Mouse (Mus musculus): ENCODE measurements around the gene Tep1. TPM values are rescaled to one million over a fixed set of nuclear protein-coding genes. Genes with fewer than 3 reads are reported as not detected.

Tep1 gene
- polyA plus RNA-seq (2015; fragmentation: Illumina TruSeq; extraction: RNeasy Lipid Tissue Mini Kit (QIAGEN cat#74804); ENCODE audit: insufficient read depth, low replicate concordance) = 58.6 TPM

DNA sequence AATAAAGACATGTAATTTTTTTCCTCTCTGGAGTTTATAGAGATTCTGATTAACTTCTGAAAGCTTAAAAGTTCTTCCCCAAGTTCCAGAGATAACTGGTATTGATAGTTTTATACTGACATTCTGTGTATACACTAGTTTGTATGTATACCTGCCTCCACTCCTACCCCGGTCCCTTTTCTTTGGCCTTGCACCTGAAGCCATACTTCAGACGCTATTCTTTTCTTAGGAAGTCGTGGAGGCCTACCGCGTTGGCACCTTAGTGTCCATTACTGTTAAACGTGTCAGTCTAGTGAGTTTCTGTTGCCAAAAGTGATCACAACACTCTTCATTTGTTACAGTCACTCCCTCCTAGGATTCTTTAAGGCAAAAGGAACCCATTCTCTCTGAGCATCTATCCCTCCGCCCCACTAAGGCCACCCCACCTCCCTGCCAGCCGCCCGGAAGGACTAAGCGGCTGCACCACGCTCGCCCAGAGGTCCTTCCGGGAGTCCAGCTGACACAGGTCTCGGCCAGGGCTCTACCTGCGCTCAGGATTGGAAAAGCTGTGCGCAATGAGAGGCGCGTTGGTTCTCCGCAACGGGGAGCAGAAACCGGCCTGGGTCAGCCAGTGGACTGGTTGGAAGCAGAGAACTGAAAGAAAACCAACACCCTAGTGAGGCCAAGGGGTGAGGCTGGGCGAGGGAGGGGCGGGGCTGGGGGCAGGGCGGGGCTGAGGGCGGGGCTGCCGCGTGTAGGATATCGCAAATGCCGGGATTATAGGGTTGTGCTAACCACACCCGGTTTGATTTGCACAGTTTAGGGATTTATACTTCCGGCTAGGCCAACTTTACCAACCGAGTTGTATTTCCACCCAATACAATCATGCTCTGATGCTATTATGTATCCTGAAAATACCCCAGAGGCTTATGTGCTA, at the start of gene Tep1:
Gene Tep1 (minus strand): TSS at position 672 of the 916 bp plus-strand sequence.

DNA sequence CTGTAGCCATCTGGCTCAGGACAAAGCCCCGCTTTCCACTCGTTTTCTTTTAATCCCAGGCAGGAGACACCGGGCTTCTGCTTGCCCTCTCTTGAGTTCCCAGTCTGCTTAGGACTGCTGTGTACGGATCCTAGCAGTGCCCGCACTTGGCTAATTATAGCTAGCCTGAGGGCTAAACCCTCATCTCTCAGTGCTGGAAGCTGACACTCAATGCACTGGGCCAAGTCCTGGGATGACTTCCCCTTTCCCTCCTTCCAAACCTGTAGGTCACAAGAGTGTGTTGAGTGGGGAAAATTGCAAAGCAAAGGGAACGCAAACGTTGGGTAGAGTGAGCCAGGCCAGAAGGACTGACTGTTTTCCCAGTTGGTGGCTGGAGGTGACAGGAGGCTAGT, 27.0 kb upstream of the Tep1 start, which contains the start of gene Klhl33:
Gene Klhl33 (minus strand): TSS at position 134 of the 392 bp plus-strand sequence.

DNA sequence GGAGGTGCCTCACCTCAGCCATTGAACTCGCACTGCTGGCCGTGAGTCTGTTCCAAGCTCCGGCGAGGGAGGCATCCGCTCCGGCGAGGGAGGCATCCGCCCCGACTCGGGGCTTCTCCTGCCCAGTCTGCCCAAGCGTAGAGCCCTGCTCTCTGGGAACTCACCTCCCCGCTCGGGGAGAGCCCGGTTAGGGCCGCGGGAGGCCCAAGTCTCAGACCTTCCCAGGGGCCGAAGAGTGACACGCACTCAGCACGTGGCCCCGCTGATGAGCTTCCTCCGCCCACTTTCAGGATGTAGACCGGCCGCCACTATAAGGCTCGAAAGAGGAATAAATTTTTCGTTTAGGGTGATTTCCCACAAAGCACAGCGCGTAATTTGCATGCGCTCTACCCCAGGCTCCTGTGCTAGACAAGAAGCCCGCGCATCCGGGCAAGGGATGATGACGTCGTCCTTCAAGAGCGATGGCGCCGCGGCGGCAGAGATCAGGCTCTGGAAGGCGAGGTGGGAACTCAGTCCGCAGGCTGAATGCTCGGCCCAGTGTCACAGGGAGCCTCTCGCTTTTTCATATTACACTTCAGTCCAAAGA, 62.8 kb downstream of the Tep1 start, which contains the start of the genes Ccnb1ip1 and Parp2:
Gene Ccnb1ip1 (minus strand): TSS at position 246 of the 586 bp plus-strand sequence.
Gene Parp2 (plus strand): TSS at position 355 of the 586 bp plus-strand sequence.

DNA sequence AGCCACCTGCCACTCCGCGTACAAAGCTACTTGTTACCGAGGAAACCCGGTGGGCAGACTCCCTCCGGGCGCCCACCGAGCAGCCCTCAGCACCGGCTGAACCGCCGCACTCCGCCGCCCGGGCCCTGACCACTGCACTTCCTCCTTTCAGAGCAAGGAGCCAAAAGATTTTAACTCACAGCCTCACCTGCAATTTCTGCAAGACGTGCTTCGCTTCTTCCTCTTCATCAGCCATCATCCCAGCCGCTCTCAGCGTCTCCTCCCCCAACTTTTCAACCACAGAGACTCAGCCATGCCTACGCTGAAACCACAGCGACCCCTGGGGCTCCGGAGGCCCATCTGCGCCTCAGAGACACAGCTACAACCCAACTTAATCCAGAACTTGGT, 85.1 kb downstream of the Tep1 start, which contains the start of gene Ttc5:
Gene Ttc5 (minus strand): TSS at position 269 of the 387 bp plus-strand sequence.

Other genes starting within 250 kb of the Tep1 start
- not detected for gene Olfr745, start 231.2 kb downstream of the Tep1 start, polyA plus RNA-seq (2015; fragmentation: Illumina TruSeq; extraction: RNeasy Lipid Tissue Mini Kit (QIAGEN cat#74804); ENCODE audit: insufficient read depth, low replicate concordance)
- not detected for gene Olfr746, start 223.5 kb downstream of the Tep1 start, polyA plus RNA-seq (2015; fragmentation: Illumina TruSeq; extraction: RNeasy Lipid Tissue Mini Kit (QIAGEN cat#74804); ENCODE audit: insufficient read depth, low replicate concordance)
- gene Olfr747, start 177.4 kb downstream of the Tep1 start, polyA plus RNA-seq (2015; fragmentation: Illumina TruSeq; extraction: RNeasy Lipid Tissue Mini Kit (QIAGEN cat#74804); ENCODE audit: insufficient read depth, low replicate concordance) = not detected
- not detected for gene Olfr748, start 163.2 kb downstream of the Tep1 start, polyA plus RNA-seq (2015; fragmentation: Illumina TruSeq; extraction: RNeasy Lipid Tissue Mini Kit (QIAGEN cat#74804); ENCODE audit: insufficient read depth, low replicate concordance)
- gene Olfr749, start 125.5 kb downstream of the Tep1 start, polyA plus RNA-seq (2015; fragmentation: Illumina TruSeq; extraction: RNeasy Lipid Tissue Mini Kit (QIAGEN cat#74804); ENCODE audit: insufficient read depth, low replicate concordance) = not detected
- 70.2 TPM for gene Ttc5, start 85.0 kb downstream of the Tep1 start, polyA plus RNA-seq (2015; fragmentation: Illumina TruSeq; extraction: RNeasy Lipid Tissue Mini Kit (QIAGEN cat#74804); ENCODE audit: insufficient read depth, low replicate concordance)
- gene Ccnb1ip1, start 62.8 kb downstream of the Tep1 start, polyA plus RNA-seq (2015; fragmentation: Illumina TruSeq; extraction: RNeasy Lipid Tissue Mini Kit (QIAGEN cat#74804); ENCODE audit: insufficient read depth, low replicate concordance) = not detected
- gene Parp2, start 62.7 kb downstream of the Tep1 start, polyA plus RNA-seq (2015; fragmentation: Illumina TruSeq; extraction: RNeasy Lipid Tissue Mini Kit (QIAGEN cat#74804); ENCODE audit: insufficient read depth, low replicate concordance) = 122 TPM
- 0.44 TPM for gene Klhl33, start 26.9 kb upstream of the Tep1 start, polyA plus RNA-seq (2015; fragmentation: Illumina TruSeq; extraction: RNeasy Lipid Tissue Mini Kit (QIAGEN cat#74804); ENCODE audit: insufficient read depth, low replicate concordance)
- 54.5 TPM for gene Osgep, start 54.3 kb upstream of the Tep1 start, polyA plus RNA-seq (2015; fragmentation: Illumina TruSeq; extraction: RNeasy Lipid Tissue Mini Kit (QIAGEN cat#74804); ENCODE audit: insufficient read depth, low replicate concordance)
- gene Apex1, start 54.4 kb upstream of the Tep1 start, polyA plus RNA-seq (2015; fragmentation: Illumina TruSeq; extraction: RNeasy Lipid Tissue Mini Kit (QIAGEN cat#74804); ENCODE audit: insufficient read depth, low replicate concordance) = 60.1 TPM
- 134 TPM for gene Pip4p1, start 60.3 kb upstream of the Tep1 start, polyA plus RNA-seq (2015; fragmentation: Illumina TruSeq; extraction: RNeasy Lipid Tissue Mini Kit (QIAGEN cat#74804); ENCODE audit: insufficient read depth, low replicate concordance)
- 58.5 TPM for gene Pnp, start 60.5 kb upstream of the Tep1 start, polyA plus RNA-seq (2015; fragmentation: Illumina TruSeq; extraction: RNeasy Lipid Tissue Mini Kit (QIAGEN cat#74804); ENCODE audit: insufficient read depth, low replicate concordance)
- gene Gm49342, start 74.0 kb upstream of the Tep1 start, polyA plus RNA-seq (2015; fragmentation: Illumina TruSeq; extraction: RNeasy Lipid Tissue Mini Kit (QIAGEN cat#74804); ENCODE audit: insufficient read depth, low replicate concordance) = 76.0 TPM
- 4.6 TPM for gene Pnp2, start 85.4 kb upstream of the Tep1 start, polyA plus RNA-seq (2015; fragmentation: Illumina TruSeq; extraction: RNeasy Lipid Tissue Mini Kit (QIAGEN cat#74804); ENCODE audit: insufficient read depth, low replicate concordance)
- 0.26 TPM for gene Rnase10, start 137.2 kb upstream of the Tep1 start, polyA plus RNA-seq (2015; fragmentation: Illumina TruSeq; extraction: RNeasy Lipid Tissue Mini Kit (QIAGEN cat#74804); ENCODE audit: insufficient read depth, low replicate concordance)
- not detected for gene Rnase9, start 171.3 kb upstream of the Tep1 start, polyA plus RNA-seq (2015; fragmentation: Illumina TruSeq; extraction: RNeasy Lipid Tissue Mini Kit (QIAGEN cat#74804); ENCODE audit: insufficient read depth, low replicate concordance)
- not detected for gene Rnase11, start 179.6 kb upstream of the Tep1 start, polyA plus RNA-seq (2015; fragmentation: Illumina TruSeq; extraction: RNeasy Lipid Tissue Mini Kit (QIAGEN cat#74804); ENCODE audit: insufficient read depth, low replicate concordance)
- gene Rnase12, start 187.1 kb upstream of the Tep1 start, polyA plus RNA-seq (2015; fragmentation: Illumina TruSeq; extraction: RNeasy Lipid Tissue Mini Kit (QIAGEN cat#74804); ENCODE audit: insufficient read depth, low replicate concordance) = 4.4 TPM
- not detected for gene Olfr750, start 203.9 kb upstream of the Tep1 start, polyA plus RNA-seq (2015; fragmentation: Illumina TruSeq; extraction: RNeasy Lipid Tissue Mini Kit (QIAGEN cat#74804); ENCODE audit: insufficient read depth, low replicate concordance)
- 32.5 TPM for gene Rnase4, start 220.5 kb upstream of the Tep1 start, polyA plus RNA-seq (2015; fragmentation: Illumina TruSeq; extraction: RNeasy Lipid Tissue Mini Kit (QIAGEN cat#74804); ENCODE audit: insufficient read depth, low replicate concordance)
- gene Ang, start 220.6 kb upstream of the Tep1 start, polyA plus RNA-seq (2015; fragmentation: Illumina TruSeq; extraction: RNeasy Lipid Tissue Mini Kit (QIAGEN cat#74804); ENCODE audit: insufficient read depth, low replicate concordance) = 5.4 TPM
- not detected for gene Eddm3b, start 243.9 kb upstream of the Tep1 start, polyA plus RNA-seq (2015; fragmentation: Illumina TruSeq; extraction: RNeasy Lipid Tissue Mini Kit (QIAGEN cat#74804); ENCODE audit: insufficient read depth, low replicate concordance)

Measured in spleen, adult 10 weeks (tissue).